Mouse (Mus musculus) cerebellum, adult 9-10 months (tissue): ENCODE results near the gene Zfp691.

Experiments
- DNase-seq: peaks from one replicate; pipeline ENCODE4 v3.0.0; 2022

Zfp691 gene

GRCm38 (mm10) chr4:119173851-119174453 is at the start of gene Zfp691:
TSS of gene Zfp691 (minus strand) at chr4:119174195.
- peak; percentile 98 for DNase-seq

DNA sequence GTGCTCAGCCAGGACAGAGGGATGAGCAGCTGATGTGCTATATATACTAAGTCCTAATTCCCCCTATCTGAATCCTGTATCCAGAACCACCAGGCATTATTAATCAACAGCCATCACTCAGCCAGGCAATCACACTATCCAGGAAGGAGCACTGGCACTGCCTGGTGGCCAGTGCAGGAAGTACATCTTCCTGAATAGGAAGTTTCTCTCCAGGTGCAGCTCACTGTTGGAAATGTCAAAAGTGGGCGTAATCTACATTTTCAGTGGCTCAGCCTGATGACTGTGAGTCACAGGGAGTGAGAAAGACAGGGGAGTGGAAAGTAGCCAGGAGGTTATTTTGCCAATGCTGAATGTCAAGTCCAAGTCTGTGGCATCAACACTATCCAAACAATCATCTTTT is 49.7 kb upstream of the Zfp691 start:
- DNase-seq = no peak

DNA sequence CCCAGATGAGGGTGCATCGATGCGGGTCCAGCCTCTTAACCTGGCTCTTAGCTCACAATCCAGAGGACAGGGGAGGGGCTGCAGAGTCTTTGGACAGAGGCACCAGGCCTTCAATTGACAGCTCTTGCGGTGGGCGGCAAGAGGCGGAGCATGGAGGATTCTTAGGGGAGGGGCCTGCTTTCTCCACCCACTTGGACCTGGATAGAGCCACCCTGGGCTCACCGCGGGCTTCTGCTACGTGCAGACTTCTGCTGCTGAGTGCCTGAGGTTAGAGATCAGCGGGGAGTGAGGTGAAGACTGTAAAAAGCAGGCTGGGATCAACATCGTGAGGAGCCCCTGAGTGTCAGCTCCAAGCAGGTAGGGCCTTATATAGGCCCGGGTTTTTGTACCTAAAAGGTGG is 44.2 kb upstream of the Zfp691 start, which contains the start of gene Tmem269:
Gene Tmem269 (minus strand): TSS at position 49 of the 400 bp plus-strand sequence.
- no peak for DNase-seq

DNA sequence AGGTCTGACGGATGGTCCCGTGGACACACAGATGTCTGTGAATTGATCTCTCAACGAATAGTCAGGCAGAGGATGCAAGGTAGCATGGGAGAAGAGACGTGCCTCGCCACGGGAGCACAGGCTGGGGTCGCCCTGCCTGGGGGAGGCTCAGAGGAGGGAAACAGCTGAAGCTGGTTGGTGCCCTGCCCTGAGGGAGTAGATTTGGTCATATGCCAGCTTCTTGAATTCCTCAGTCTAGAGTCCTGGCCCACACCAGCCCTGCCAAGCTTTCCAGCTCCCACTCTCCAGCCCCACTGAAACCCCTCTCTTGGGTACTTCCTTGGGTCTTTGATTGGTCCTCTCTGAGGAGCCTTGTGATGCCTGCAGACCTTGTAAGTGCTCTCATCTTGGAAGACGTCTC is 42.7 kb upstream of the Zfp691 start:
- no peak for DNase-seq

- no peak for DNase-seq
Observed at GRCm38 (mm10) chr4:119204672-119205071, 30.7 kb upstream of the Zfp691 start.

DNA sequence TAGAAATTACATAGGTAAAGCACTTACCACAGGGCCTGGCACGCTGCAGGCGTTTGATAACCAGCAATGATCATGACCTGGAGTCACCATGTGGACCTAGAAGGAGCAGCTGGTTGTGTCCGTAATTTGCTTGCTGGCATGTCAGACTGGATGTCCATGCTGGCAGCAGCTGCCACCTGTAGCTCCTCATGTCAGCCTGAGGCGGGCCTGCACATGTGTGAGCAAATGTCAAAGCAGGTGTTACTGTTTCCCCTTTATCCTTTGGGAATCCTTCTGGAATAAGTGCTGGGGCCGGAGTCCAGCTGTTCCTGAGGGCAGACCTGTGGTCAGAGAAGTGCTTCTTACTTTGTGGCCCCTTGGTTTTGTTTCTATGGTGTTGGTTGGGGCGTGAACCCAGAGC is 24.1 kb upstream of the Zfp691 start:
- DNase-seq = no peak

DNA sequence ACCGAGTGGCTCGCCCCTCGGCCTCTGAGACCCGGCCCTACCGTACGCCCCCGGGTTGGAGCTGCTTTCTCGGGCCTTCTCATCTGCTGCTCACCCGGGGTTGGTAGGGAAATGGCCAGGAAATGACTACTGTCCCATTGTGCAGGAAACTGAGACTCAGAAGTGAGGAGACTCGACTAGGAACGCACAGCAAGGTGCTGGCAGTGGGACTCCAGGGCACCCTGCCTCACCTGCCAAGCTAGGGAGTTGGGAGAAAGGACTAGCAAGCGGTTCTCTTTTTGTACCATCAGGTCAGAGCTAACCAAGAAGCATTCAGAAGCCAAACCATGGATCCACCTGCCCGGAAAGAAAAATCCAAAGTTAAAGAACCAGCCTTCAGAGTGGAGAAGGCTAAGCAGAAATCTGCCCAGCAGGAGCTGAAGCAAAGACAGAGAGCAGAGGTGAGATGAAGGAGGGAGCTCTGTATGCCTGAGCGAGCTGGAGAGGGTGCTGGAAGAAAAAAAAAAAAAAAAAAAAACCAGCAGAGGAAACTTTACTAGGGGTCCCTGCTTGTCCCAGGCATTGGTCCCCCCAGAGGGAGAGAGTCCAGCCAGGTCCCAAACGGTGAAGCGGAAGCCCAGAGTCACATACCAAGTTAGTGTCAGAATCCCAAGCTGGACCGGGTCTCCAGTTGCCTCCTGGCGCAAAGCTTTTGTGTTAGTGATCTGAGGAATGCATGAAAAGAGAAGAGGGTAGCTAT is 21.8 kb upstream of the Zfp691 start:
- peak; percentile 46 for DNase-seq

DNA sequence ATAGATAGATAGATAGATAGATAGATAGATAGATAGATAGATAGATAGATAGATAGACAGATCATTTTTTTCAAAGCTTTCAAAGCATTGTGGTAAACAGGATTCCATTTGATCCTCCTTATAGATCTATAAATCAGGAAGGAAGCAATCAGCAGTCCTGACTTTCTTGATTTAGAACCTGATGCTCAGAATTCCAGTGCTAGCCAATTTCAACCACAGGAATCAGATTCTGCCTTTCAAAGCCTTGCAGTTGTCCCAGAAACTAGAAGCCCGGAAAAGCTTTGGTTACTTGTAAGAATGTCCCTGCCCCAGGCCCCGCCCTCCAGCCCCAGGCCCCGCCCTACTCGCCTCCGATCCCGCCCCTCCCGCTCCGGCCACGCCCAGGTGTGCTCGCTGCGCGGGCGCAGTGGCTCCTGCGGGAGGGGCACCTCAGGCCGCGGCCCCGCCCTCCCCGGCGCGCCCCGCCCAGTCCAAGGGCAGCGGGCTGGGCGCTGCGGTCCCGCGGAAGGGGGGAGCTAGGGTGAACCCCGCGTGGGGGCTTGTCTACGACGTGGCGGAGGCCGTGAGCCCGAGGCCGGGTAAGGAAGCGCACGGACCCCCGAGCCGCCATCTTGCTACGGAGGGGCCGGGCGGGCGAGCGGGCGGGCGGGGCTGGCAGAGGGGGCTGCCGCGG is 21.1 kb upstream of the Zfp691 start, which contains the start of gene Svbp:
Gene Svbp (plus strand): TSS at position 398 of the 673 bp plus-strand sequence.
- DNase-seq = peak; percentile 80

GRCm38 (mm10) chr4:119192757-119193156 is 18.8 kb upstream of the Zfp691 start:
- no peak for DNase-seq

DNA sequence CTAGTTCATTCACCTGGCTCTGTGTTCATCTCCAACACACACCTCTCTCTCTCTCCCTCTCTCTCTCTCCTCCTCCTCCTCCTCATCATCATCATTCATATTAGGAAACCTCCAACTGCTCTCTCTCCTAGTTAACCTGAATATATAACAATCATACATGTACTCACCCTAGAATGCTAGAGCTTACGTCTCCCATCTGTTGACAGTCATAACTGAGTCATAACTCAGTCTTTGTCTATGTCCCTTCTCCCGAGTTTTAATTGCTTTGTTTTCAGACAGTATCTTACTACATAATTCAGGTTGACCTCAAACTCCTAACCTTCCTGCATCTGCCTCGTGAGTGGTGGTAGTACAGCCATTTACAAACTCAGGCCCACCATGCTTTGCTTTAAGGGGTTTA is 17.3 kb upstream of the Zfp691 start:
- no peak for DNase-seq

GRCm38 (mm10) chr4:119190618-119191017 is 16.6 kb upstream of the Zfp691 start:
- no peak for DNase-seq

- no peak for DNase-seq
Observed at GRCm38 (mm10) chr4:119189864-119190263, 15.9 kb upstream of the Zfp691 start, which contains the start of gene Ermap. TSS of gene Ermap (minus strand) at chr4:119190011.

DNA sequence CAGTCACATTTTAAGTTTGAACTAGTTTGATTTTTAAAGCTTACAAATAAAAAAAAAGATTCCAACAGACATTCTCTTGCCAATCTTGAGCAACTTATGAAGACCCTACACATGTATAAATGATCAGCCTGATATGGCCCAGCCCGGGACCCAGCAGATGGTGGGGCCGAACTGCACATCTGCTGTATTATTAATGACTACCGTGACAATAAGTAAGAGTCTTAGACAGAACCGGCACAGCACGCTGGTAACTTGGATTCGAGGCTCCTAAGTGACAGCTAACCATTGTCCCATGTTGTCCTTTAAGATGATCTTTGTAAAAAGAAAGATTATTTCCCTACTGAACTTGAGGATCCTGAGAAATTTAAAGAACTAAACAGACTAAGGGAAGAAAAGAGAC is 15.4 kb upstream of the Zfp691 start:
- DNase-seq = no peak

DNA sequence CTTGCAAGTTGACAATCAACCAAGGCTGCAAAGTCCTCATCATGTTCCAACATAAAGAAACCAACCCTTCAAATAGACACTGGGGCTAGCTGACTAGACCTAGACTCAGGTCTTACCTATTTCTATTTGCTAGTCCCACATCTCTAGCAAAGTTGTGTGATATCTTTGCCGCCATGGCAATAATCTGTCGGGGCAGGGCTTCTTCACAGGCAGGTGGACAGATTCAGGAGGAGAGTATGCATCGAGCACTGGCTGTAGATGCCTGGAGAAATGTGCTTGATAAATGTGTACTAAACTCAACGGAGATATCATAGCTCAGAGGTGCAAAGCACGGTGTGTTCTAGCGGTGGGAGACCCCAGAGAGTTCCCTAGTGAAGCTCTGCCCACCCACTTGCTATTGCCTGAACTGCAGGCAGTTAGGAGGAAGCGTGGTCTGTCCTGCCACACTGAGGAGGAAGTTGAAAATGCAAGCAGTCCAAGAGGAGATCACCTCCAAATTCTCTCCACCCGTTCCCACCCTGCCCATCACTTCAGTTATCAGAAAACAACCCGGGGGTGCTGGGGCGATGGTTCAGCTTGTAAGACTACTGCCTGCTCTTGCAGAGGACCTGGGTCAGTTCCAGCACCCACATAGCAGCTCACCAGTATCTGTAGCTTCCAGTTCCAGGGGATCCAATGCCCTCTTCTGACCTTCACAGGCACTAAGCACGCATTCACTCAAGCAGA is 14.2 kb upstream of the Zfp691 start:
- no peak for DNase-seq

- no peak for DNase-seq
Observed at GRCm38 (mm10) chr4:119185771-119186170, 11.8 kb upstream of the Zfp691 start.

- no peak for DNase-seq
Observed at GRCm38 (mm10) chr4:119183525-119183924, 9.5 kb upstream of the Zfp691 start.

- no peak for DNase-seq
Observed at GRCm38 (mm10) chr4:119181456-119181855, 7.5 kb upstream of the Zfp691 start.

DNA sequence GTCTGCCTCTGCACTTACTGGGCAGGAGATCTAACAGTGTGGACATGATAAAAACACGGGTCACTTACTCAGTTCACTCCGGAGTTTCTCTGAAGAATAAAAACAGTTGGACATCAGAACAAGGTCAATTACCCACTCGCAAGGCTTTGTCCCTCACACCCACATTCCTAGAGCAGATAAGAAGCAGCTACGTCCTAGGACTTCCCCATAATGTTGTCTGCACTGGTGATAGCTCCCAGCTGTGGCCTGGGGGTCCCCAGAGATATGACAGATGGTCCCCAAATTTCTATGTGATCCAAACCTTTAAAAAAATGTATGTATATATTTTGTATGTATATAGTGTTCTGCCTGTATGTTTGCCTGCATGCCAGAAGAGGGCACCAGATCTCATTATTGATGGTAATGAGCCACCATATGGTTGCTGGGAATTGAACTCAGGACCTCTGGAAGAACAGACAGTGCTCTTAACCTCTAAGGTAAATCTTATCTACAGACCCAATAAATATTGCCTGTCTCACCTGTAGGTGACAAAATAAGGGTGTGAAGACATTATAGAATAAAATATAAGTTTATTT is 6.2 kb upstream of the Zfp691 start:
- DNase-seq = no peak

GRCm38 (mm10) chr4:119178331-119178730 is 4.3 kb upstream of the Zfp691 start:
- no peak for DNase-seq

DNA sequence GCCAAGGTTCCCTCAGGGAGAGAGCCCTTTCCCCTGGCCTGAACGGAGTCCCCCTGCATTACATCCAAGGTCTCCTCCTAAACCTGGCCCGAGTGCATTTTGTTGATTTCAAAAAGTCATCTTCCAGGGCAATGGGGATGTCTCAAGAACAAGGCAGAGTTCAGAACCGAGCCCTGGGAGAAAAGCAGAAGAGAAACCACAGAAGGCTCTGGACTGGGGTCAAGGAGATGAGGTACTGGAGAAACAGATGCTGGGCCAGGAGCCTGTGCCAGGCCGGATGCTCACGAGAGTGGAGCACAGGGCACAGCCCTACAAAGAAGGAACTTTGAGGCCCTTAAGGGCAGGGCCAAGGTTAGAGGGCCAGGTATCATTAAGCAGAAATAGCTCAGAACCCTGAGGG is 3.7 kb upstream of the Zfp691 start:
- DNase-seq = no peak

GRCm38 (mm10) chr4:119172919-119173650 is 910 bp downstream of the Zfp691 start:
- DNase-seq = no peak

GRCm38 (mm10) chr4:119167663-119168062 is 6.3 kb downstream of the Zfp691 start:
- DNase-seq = peak; percentile 88
